Mouse (Mus musculus): Measurements from ENCODE around the gene Olfr282.
A peak's percentile ranks its signal among the peaks of the same experiment; 100 is the strongest.

The Olfr282 gene

DNA sequence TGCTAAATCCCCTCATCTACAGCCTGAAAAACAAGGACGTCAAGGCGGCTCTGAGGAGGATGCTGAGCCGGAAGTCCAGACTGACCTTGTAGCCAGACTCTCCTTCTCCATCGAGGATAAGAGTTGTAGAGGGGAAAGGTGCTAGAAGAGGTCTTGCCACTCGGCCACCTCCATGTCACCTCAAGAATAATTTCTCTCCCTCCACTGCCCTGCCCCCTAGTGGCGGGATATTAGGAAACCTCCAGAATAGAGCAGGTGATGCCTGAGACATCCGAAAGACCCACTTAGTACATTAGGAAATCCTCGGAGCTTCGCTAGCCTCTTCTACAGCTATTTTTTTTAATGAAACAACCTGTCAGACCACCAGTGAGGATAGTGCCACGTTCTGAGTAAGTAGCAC is 44.4 kb downstream of the Olfr282 start:
- no peak for DNase-seq (ENCODE audit: low spot score)

DNA sequence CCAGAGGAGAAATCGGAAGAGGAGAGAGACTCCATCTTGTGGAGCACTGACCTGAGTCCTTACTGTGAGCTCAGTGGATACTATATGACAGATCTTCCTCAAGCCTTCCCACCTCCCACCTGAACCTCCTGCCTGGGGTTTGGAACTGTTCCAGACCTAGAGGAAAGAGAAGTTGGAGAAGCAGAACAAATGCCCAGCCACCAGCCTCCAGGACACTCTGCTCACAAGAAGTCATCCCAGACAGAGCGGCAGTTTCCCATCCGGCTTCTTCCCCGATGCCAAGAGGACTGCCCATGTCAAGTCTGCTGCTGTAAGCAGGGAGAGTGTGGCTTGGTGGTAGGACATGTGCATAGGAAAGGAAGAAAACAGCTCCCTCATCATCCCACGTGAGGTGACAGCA is 45.3 kb downstream of the Olfr282 start:
- no peak for DNase-seq (ENCODE audit: low spot score)

DNA sequence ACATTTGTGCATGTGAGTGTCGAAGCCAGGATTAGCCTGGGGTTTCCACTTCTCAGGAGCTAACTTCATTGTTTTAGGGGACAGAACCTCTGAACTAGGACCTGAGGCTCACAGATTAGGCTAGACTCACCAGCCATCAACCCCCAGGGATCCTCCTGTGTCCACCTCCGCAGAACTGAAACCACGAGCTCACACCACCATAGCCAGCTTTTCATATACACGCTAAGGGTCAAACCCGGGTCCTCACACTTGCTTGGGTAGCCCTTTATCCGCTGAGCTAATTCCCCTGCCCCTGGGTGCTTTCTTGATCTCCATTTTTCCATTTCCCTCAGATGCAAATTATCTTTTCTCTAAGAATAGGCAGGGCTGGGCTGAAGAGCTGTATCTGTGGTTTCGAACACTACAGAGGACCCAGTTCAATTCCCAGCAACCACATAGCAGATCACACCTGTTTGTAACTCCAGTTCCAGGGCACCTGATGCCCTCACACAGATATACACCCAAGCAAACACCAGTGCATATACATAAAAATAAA is 48.6 kb downstream of the Olfr282 start:
- DNase-seq (ENCODE audit: low spot score): no peak

DNA sequence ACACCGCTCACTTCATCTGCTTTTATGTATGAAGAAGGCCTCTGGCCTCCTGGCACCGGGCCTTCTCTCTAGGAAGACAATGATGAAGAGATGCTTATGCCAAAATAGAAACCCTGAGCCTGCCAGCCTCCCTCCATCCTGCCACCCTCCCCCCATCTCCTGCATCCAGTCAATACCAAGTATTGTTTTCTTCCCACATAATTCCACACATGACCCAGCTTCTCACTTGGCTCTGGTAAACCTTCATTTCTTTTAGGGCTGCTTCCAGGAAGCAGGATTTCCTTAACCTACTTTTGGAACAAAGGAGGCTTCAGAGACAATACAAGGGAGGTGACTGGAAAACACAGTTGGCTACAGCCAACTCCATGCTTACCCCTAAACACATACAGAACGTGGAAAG is 51.7 kb downstream of the Olfr282 start, which contains the start of gene Lalba:
TSS of gene Lalba (minus strand) at position 21 of the 400 bp plus-strand sequence.
- no peak for DNase-seq (ENCODE audit: low spot score)

DNA sequence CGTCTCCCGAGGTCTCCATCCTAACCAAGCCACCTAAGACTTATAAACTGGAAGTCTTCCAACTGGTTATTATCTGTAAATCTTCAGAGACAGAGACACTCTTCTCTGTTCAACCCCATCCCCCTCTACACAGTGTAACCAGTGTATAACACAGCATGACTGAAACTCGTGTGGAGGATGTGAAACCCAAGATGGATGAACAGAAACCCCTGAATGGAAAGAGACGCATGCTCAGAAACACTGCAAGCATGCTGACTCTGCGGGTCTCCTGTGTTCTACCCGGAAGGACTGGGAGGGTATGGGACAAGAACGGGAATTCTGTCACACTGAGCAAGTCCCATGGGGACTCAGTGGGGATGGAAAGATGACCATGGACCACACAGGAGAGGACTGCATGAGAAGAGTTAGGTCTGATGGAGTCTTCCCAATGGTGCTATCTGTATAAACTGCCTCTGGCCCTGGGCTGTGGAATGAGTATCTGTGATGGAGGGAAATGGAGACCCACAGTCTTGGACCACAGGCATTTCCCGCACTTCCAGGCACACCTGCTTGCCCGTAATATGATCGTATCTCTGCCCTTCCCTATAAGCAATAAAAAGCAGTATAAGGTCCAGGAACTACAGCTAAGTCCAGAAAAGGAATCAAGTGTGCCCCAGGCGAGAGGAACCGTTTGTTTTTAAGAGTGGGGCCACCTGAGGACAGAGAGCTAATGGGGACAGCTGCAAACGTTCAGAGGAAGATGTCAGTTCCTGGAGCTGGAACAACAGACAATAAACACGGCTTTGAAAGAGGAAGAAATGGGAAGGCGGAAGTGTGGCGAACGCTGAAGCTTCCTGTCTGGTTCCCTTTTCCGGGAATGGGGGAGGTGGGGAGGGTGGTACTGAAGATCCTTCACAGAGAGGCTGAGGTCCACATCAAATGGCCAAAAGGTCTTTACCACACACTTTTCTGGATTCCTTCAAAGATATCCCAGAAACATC is 53.2 kb downstream of the Olfr282 start:
- peak; percentile 9 for DNase-seq (ENCODE audit: low spot score)

DNA sequence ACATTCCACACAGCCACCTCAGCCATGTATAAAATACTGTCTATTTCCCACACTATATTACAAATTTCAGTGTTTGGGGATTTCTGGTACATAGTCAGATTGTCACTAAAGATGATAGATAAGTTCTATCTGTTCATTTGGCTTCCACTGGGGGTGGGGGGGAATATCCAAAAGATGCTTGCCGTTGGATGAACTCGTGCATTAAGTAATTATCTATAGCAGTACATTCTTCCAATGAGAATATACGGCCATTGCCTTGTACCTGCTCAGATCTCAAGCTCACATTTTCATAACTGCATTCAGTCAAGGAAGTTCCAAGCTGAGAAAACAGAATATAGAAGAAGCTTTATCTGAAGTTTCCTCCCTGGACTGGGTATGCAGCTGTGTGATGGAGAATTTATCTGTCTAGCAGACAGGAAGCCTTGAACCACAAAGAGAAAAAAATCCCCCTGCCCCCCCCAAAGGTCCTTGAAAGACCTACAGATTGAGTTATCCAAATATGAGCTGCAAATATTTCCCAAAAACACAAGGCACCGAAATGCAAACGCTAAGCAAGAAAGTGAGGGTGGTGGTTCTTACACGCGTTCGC is 55.5 kb downstream of the Olfr282 start:
- DNase-seq (ENCODE audit: low spot score): no peak
